Mouse (Mus musculus) testis, adult 2 months (tissue): ENCODE measurements around the gene Inhbb. TPM values are rescaled to one million over a fixed set of nuclear protein-coding genes. Genes with fewer than 3 reads are reported as not detected.

Source experiments
- H3K27ac ChIP-seq: fragments of 200-500 bp; 2 replicates; pipeline ENCODE4 v1.5.1; 2012; ENCODE audit warnings: low read depth, low read length; ENCODE audit not compliant: control insufficient read depth, insufficient read depth
- H3K27me3 ChIP-seq: fragments of 200-500 bp; 2 replicates; pipeline ENCODE4 v1.6.1; 2012; ENCODE audit warnings: mild to moderate bottlenecking, low read length, moderate library complexity; ENCODE audit not compliant: control insufficient read depth, insufficient read depth
- H3K36me3 ChIP-seq: fragments of 200-500 bp; 2 replicates; pipeline ENCODE4 v1.6.1; 2012; ENCODE audit warnings: mild to moderate bottlenecking, low read length; ENCODE audit not compliant: control insufficient read depth, insufficient read depth
- H3K4me1 ChIP-seq: fragments of 200-500 bp; 2 replicates; pipeline ENCODE4 v1.6.1; 2012; ENCODE audit warnings: low read length; ENCODE audit not compliant: control insufficient read depth, insufficient read depth
- H3K4me3 ChIP-seq: fragments of 200-500 bp; 2 replicates; pipeline ENCODE4 v1.5.1; 2012; ENCODE audit warnings: low read depth, mild to moderate bottlenecking, low read length, moderate library complexity, mixed read lengths; ENCODE audit not compliant: control insufficient read depth
- CTCF ChIP-seq: fragments of 200-500 bp; IDR thresholded peaks from 2 replicates; pipeline ENCODE4 v1.5.1; 2012; ENCODE audit warnings: low read depth, mild to moderate bottlenecking, inconsistent platforms, low read length, moderate library complexity; ENCODE audit not compliant: control insufficient read depth, insufficient read depth, insufficient replicate concordance
- POLR2A ChIP-seq: fragments of 200-500 bp; IDR thresholded peaks from 2 replicates; pipeline ENCODE4 v1.6.1; 2012; ENCODE audit warnings: low read depth, mild to moderate bottlenecking, inconsistent platforms, low read length, moderate library complexity; ENCODE audit not compliant: control insufficient read depth
- polyA plus RNA-seq: library from polyadenylated mRNA; depleted of rRNA; stranded (reverse); fragments of >200 nt; gene quantifications from 2 replicates; pipeline ENCODE4 v1.2.3, GENCODE M21; 2012; rRNA removed

Gene Inhbb
- 7.3 and 8.8 TPM in 2 replicates for polyA plus RNA-seq

GRCm38 (mm10) chr1:119421576-119422421 lies at the start of gene Inhbb:
Gene Inhbb (minus strand): TSS chr1:119422248.
- no peaks in the 10 kb centered on the region for H3K36me3 ChIP-seq
- H3K4me1 ChIP-seq: peaks cover 27% of the 10 kb centered on the region
- H3K4me3 ChIP-seq: peak within 1 kb of the TSS; percentile 82
- TF ChIP-seq CTCF (no peak), POLR2A (no peak)
- H3K27ac ChIP-seq: peak within 1 kb of the TSS; percentile 85
- no peaks in the 10 kb centered on the region for H3K27me3 ChIP-seq

GRCm38 (mm10) chr1:119463386-119463785 lies 41.3 kb upstream of the Inhbb start:
- no peaks in the 10 kb centered on the region; the same call in 1 of the 2 replicates for H3K4me1 ChIP-seq

GRCm38 (mm10) chr1:119460062-119460461 lies 38.0 kb upstream of the Inhbb start:
- no peak for TF ChIP-seq CTCF
- no peak for TF ChIP-seq POLR2A
- Histone ChIP-seq H3K36me3 (no peaks in the 10 kb centered on the region), H3K4me3 (no peak overlapping the region), H3K4me1 (no peaks in the 10 kb centered on the region), H3K27ac (no peak overlapping the region), H3K27me3 (no peaks in the 10 kb centered on the region)

More at GRCm38 (mm10) chr1:119463386-119463785, 41.3 kb upstream of the Inhbb start:
- TF ChIP-seq CTCF: peak; percentile 11; the same call in 1 of the 2 replicates
- TF ChIP-seq POLR2A: no peak
- H3K27ac ChIP-seq: no peak overlapping the region
- no peaks in the 10 kb centered on the region for H3K27me3 ChIP-seq
- H3K4me3 ChIP-seq: no peak overlapping the region
- H3K36me3 ChIP-seq: no peaks in the 10 kb centered on the region

GRCm38 (mm10) chr1:119457993-119458605 lies 36.1 kb upstream of the Inhbb start:
- H3K4me3 ChIP-seq: no peak overlapping the region
- H3K36me3 ChIP-seq: no peaks in the 10 kb centered on the region
- H3K27ac ChIP-seq: no peak overlapping the region
- no peaks in the 10 kb centered on the region for H3K4me1 ChIP-seq
- TF ChIP-seq POLR2A (no peak), CTCF (peak; percentile 31; the same call in 1 of the 2 replicates)
- H3K27me3 ChIP-seq: no peaks in the 10 kb centered on the region

- H3K27ac ChIP-seq: no peak overlapping the region
- no peaks in the 10 kb centered on the region for H3K4me1 ChIP-seq
- H3K27me3 ChIP-seq: no peaks in the 10 kb centered on the region
- no peak overlapping the region for H3K4me3 ChIP-seq
- no peak for TF ChIP-seq CTCF
- no peak for TF ChIP-seq POLR2A
- H3K36me3 ChIP-seq: no peaks in the 10 kb centered on the region
Observed at GRCm38 (mm10) chr1:119457528-119457855, 35.4 kb upstream of the Inhbb start.

- no peak for TF ChIP-seq POLR2A
- no peak for TF ChIP-seq CTCF
- Histone ChIP-seq H3K27ac (no peak overlapping the region), H3K36me3 (no peaks in the 10 kb centered on the region), H3K27me3 (no peaks in the 10 kb centered on the region), H3K4me1 (no peaks in the 10 kb centered on the region), H3K4me3 (no peak overlapping the region; the same call in 1 of the 2 replicates)
Observed at GRCm38 (mm10) chr1:119456671-119457527, 34.9 kb upstream of the Inhbb start.
